Comparison of ENCODE assay signal across 21 mouse cellular contexts in genomic region chr5:91134961-91135360, GRCm38 (mm10). TPM values are rescaled to one million over a fixed set of nuclear protein-coding genes. Genes with fewer than 3 reads are reported as not detected.
"Had no signal": no experiment of that assay in that cellular context is flagged by ENCODE, and none has a peak within 500 bp of the region (broad histone marks: within the 10 kb centered on the region; RNA-seq: fewer than 3 reads in every experiment).

No protein-coding gene starts in this region.

- ATAC-seq: liver, postnatal 0 days; lung, postnatal 0 days; midbrain, embryonic 13.5 days; midbrain, embryonic 15.5 days had no signal

- H3K9me3 ChIP-seq: liver, embryonic 15.5 days; lung, embryonic 15.5 days; midbrain, embryonic 13.5 days; midbrain, embryonic 15.5 days; neural tube, embryonic 12.5 days; stomach, embryonic 15.5 days had no signal

- H3K4me3 ChIP-seq: liver, embryonic 15.5 days; lung, embryonic 15.5 days; megakaryocyte, embryonic 14.5 days; midbrain, embryonic 13.5 days; midbrain, embryonic 15.5 days; neural tube, embryonic 12.5 days; stomach, embryonic 15.5 days had no signal

- H3K27ac ChIP-seq: liver, embryonic 15.5 days; lung, embryonic 15.5 days; macrophage; midbrain, embryonic 13.5 days; midbrain, embryonic 15.5 days; neural tube, embryonic 12.5 days; stomach, embryonic 15.5 days; stomach, postnatal 0 days had no signal

- H3K9ac ChIP-seq: liver, embryonic 15.5 days; liver, postnatal 0 days; lung, embryonic 15.5 days; midbrain, embryonic 13.5 days; midbrain, embryonic 15.5 days; neural tube, embryonic 12.5 days; stomach, embryonic 15.5 days had no signal

- DNase-seq: liver, postnatal 0 days; lung, adult 2 months; lung, postnatal 14 days; lung, postnatal 36 days; right cerebral cortex, postnatal 14 days; thymus, postnatal 14 days; thymus, postnatal 36 days had no signal

- H3K36me3 ChIP-seq: liver, embryonic 15.5 days; lung, embryonic 15.5 days; midbrain, embryonic 13.5 days; midbrain, embryonic 15.5 days; neural tube, embryonic 12.5 days; stomach, embryonic 15.5 days had no signal

- H3K4me2 ChIP-seq: liver, embryonic 15.5 days; lung, embryonic 15.5 days; midbrain, embryonic 11.5 days; midbrain, embryonic 13.5 days; midbrain, embryonic 15.5 days; neural tube, embryonic 12.5 days; stomach, embryonic 15.5 days had no signal

RNA-seq across cellular contexts. Expression of gene Areg, which starts 4.4 kb away (rescaled TPM):
- total RNA-seq: megakaryocyte progenitor cell, adult 5-6 weeks; neutrophil, adult 5-6 weeks had no signal
- polyA plus RNA-seq: liver, embryonic 15.5 days; liver, postnatal 0 days; macrophage; midbrain, embryonic 11.5 days; midbrain, embryonic 13.5 days; spleen, adult 2 months had no signal
